Mouse (Mus musculus): ENCODE measurements at regions not wholly inside any gene's neighbourhood (a gene's known extent, or its start where the extent isn't known, plus 50 kb on each side); places are given as distances from the start of the nearest gene placed in this dataset.
A peak's percentile ranks its signal among the peaks of the same experiment; 100 is the strongest.

DNA sequence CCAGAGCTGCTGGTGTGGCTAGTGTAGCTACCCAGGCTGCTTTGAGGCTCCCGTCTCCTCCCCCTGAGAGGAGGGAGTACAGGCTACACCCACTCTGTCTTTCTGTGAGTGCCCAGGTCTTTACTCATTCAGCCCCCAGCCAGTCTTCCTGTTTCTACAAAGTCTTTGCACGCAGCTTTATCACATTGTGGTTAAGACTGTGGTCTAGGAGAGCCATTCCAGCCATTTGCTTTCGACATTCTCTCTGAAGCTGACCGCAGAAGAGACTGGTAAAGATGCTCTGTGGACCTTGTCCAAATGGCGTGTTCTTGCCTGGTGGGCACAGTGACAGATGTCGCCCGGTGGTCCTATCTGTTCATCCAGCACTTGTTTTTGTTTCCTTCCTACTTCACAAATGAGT lies 62.0 kb downstream of the Tpra1 start:
- DNase-seq (ENCODE audit: low spot score), result no peak

DNA sequence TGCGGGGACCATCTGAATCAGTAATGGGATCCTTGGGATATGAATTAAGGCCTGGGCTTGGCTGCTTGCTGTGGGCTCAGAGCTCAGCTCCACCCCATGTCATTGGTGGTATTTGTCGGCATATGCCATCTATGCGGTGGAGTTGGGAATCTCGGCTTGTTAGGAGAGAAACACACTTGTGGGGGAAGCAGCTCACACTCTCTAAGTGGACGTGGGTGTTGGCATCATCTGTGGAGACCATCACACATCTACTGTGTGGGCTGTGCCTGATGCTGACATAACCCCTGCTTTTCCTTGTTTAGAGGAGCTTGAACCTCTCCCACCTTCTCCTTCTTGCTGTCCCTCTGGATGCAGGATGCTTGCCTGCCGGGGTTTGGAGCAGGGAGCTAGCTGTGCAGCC lies 62.9 kb downstream of the Tpra1 start:
- DNase-seq (ENCODE audit: low spot score), result no peak

DNA sequence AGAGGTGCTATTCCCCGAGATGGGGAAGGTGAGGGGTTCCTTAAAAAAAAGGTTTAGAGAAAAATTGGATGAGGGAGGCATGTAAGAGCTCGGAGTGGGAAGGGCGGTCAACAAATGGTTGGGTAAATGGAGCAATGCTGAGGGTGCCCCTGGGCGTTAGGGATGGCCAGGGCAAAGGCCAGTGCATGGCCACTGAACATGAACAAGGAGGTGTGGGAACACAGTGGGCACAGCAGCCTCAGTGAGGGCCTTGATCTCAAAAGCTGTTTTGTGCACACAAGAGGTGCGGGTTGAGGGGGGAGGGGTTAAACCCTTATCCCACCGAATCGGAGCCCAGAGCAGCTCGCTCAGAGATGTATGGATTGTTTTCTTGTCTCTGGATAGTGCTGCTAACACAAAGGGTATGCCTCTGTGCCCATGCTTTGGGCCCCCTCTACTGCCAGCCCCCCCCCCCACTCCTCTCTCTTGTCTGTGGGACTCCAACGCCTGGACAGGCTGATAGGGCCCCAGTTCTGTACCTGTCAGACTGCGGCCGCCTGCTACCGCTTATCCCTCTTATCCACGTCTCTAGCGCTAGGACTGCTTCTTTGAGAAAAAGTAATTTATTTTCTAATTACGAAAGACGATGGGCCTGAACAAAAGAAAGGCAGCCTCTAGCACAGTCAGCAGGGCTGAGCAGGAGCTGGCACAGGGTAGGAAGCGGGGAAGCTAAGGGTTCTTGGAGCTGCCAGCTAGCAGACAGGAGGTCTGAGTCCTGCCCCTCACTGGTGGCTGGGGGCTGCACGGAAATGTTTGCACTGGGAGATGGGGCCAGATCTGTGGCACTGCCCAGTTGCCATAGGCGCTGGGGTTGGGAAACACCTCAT lies 63.5 kb downstream of the Tpra1 start:
- DNase-seq (ENCODE audit: low spot score), result no peak

DNA sequence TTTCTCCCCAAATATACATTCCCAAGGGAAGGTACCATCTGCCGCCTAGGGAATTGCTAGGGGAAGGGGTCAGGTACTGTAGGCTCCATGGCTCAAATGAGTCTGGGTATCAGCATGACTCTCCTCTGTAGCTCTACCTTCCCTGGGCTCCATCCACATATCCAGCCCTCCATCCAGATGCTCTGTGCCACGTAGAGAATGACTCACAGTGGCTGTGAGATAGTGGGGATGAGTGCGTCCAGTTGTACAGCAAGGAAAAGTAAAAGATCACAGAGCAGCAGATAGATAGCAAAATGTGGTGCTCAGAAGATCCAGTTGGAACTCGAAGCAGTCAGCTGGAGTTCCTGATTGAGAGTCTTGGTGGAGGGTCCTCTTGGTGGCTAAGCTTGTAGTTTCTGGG lies 64.5 kb downstream of the Tpra1 start:
- no peak for DNase-seq (ENCODE audit: low spot score)

DNA sequence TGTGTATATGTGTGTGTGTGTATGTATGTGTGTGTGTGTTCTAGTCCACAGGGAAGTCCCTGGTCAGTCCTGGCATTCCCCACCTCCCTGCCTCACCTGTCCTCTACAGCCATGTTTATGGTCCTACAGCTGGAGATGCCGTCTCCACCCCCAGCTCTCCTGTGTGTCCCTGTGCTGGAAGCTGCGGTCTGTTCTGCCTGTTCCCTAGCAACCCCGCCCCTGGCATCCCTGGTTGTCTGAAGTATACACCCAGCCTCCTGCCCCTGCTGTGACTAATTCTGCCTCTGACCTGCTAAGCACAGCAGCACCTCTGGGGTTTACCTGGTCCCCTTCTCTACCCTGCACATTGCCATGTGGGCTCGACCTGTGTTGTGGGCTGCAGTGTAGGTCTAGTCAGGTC lies 66.8 kb downstream of the Tpra1 start:
- DNase-seq (ENCODE audit: low spot score), result no peak

DNA sequence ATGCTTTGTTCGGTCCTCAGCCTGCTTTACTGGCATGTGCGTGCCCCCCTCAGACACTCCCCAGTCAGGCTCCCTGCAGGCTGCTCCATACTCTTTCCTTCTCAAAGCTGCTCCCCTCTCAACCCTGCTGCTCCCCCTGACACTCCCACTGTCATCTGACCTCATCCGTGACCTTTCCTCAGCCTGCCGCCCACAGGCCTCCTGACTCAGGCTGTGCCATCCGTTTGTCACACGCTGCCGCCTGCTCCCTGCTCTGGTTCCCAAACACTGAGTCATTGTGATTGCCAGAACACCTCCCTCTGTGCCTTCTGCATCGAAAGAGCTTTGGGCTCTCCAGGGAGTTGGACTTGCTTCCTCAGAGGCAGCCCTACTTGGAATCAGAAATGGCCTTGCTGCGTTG lies 69.7 kb downstream of the Tpra1 start:
- peak; percentile 33 for DNase-seq (ENCODE audit: low spot score)

DNA sequence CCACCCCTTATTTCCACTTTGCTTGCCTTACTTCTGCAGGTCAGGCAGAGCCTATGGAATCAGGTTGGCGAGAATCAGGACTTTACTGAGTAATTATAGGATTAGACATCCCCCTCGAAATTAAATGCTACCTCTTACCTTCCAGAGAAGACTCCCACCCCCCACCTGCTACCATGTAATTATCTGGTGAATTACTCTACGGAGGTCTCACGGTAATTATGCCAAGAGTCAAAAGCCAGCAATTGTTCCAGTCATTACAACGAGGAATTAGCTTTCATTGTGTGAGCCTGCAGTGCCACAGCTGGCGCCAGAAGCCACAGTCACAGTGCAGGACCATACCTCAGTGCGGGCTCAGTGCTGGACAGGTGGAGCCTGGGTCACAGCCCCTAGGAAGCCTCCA lies 72.4 kb downstream of the Tpra1 start:
- DNase-seq (ENCODE audit: low spot score), result no peak

DNA sequence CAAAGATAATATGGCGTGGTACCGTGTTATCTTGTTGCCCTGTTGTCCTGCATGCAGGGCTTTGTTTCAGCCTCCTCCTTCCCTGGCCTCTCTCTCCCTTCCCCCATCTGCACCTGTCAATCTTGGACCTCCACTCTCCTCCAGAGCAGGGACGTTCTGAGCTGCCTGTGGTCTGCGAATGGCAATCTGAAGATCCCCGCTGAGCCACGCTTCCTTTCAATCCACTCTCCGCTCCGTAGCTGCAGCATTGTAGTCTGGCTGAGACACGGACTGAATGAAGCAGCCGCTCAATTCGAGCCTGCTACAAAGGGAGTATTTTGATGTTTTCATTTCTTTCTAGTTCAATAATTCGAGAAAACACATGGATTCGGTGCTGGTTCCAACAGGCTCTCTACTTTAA lies 74.5 kb downstream of the Tpra1 start:
- no peak for DNase-seq (ENCODE audit: low spot score)

DNA sequence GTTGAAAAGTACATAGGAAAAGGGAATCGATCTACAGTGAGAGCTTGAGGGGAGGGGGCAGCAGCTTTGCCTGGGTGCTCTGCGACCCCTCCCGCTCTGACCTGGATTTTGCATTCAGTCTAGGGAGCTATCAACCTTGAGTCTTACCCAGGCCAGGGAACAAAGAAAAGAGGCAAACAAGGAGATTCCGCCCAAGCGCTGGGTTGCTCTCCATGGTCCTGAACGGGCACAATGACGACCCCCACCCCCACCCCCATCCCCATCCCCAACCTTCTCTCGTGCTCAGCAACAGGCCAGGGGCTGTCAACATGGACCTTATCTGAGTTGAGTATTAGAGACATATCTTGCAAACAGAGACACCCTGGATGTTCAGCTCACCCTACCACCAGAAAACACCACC lies 74.9 kb downstream of the Tpra1 start:
- DNase-seq (ENCODE audit: low spot score), result no peak

DNA sequence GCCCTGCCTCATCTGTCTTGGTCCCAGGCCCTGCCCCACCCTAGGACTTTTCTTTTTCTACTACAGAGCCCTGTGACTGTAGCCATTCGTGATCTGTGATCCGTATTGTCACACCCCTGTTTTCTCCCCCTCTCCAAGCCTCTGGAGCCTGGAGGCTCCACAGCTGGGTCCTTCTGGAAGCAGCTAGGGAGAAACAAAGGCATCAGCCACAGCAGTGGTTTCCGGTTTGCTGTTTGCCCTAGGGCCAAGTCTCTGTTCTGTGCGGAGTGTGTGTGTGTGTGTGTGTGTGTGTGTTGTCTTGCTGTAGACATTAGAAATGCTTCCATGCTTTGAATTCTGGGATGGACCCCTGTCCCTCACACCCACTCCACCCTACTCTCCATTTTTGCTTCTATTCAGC lies 76.9 kb downstream of the Tpra1 start:
- no peak for DNase-seq (ENCODE audit: low spot score)

DNA sequence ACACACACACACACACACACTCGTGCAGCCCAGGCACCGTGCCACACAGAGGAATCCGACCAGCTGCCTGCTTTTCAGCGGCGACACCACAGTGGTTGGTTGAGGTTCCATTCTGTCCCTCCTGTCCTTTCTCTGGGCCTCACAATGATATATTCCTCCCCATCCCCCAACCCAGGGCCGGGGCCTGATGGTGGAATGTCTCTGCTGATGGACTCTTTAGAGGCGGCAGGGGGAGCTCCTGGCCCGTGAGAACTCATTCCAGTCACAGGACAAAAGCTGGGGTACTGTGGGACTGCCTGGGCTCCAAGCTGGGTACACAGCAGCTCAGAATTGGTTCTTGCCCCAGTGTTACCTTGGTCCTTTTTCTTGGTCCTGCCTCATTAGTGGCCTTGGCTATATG lies 78.1 kb downstream of the Tpra1 start:
- peak; percentile 50 for DNase-seq (ENCODE audit: low spot score)

DNA sequence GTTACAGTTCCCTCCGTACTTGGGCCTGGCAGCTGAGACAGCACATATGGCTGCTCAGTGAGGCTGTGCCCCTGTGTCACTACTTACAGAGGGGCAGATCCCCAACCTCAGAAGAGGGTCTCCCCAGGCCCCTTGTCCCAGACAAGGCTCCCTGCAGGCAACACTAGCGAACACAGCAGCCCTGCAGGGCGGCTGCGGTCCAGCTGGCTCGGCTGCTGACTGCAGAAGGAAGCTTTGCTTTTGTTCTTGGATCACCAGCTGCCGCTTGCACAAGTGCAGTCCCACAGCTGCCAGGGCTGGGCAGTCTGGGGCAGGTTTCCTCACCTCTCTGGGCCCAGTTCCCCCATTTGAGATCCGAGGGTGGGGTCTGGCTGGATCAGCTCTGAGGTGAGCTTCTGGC lies 79.5 kb downstream of the Tpra1 start:
- DNase-seq (ENCODE audit: low spot score), result no peak

DNA sequence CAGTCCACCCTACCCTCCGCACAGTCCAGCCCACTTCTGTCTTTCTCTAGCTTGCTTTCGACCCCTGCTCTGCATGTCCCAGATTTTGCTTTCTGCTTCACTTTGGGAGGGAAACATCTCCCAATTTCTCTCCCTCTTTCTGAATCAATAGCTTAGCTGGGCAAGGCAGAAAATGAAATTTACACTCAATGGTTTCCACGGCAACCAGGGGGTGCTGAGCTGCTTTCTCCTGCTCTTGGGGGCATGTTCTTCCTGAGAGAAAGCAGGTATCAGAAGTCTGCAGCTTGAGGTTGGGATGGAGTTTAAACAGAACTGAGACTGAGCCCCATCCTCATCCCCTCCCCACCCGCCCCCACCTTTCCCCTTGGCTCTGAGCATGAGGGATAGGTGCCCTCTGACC lies 82.1 kb downstream of the Tpra1 start:
- no peak for DNase-seq (ENCODE audit: low spot score)

DNA sequence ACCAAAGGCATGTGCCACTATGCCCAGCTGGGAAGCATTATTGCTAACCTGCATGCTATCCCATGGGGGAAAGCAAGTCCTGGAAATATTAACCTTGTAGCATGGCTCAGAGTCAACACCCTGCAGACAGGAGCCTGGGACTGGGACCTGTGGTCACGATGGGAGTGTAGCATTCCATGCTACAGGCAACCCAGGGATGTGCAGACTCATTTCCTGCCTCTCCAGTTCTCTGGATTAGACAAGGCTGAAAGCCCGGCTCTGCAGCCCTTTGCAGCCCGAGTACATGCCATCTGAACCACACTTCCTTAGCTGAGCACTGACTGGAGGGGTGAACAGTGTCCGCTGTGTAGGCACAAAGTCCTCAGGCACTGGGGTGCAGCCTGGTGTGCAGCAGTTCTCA lies 82.8 kb downstream of the Tpra1 start:
- no peak for DNase-seq (ENCODE audit: low spot score)

DNA sequence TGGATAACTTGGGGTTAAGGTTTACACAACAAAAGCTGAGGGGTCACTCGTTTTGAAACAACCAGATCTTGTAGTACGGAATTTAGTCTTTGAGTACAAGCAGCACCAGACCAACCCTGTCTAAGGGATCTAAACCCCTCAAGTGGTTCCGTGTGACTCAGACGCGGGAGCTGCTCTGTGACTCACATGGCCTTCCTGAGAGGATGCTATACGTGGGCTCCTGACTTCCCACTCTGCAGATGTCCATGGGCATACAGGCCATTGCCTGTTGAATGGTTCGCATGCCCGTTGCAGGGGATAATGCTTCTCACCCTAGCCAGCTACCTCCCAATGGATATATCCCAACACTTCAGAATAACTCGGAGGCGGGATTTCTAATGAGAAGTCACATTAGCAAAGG lies 86.5 kb downstream of the Tpra1 start:
- DNase-seq (ENCODE audit: low spot score), result no peak

DNA sequence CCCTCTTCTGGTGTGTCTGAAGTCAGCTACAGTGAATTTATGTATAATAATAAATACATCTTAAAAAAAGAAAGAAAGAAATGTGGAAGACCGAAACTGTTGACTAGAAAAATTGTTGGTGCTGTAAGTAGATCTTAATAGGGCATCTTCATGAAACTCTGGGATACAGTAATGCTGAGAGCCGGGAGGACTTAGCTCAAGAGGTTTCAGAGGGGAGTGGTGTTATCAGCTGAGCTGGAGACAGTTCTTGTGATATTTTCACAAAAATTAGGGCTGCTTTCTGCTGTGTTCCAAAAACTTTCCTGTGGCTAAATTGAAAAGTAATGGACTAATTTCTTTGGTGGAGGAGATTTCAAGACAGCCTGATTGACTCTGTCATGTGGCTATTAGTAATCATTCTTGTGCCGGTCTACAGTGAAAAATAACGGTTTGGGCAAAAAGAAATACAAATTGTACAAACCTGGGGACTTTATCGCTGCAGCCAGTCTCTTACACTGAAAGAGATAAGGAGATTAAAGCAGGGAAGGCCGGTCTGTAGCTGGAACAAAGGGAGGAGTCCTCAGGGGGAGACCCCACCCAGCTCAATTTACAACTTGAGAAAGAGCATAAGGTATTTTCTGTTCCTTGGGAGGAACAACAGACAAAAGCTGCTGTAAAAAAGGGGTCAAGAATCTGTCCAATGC lies 87.7 kb downstream of the Tpra1 start:
- no peak for DNase-seq (ENCODE audit: low spot score)

DNA sequence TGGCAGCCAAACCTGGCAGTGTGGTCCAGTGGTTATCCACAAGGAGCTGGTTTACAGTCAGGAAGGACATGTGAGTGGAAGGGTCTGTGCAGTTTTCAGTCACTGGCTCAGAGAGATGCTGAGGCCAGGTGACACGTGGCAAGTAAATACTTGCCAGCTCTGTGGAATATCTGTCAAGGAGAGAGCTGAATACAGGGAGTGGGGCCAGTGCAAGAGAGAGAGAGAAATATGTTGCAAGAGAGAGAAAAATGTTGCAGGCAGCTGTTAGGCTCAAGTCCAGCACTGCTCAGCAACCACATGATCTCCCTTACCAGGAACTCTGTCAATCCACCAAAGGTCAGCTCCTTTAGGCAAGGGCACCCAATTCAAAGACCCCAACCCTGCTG lies 88.2 kb downstream of the Tpra1 start:
- peak; percentile 41 for DNase-seq (ENCODE audit: low spot score)

DNA sequence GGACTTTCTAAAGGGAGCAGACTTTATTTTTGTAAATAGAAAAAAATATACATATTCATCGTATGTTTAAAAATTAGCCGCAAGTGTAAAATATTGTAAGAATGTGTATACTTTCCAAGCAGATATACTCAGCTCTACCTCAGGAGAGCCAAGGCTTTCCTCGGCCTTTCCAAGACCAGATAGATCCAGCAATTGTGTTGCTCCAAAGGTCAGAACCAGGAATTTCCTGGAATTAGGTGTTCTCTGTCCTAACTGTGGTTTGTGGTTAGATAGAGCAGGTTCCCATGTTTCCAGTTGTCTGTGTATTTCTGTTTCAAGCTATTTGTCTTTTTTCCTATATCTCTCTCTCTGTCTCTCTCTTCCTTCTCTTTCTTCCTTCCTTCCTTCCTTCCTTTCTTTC lies 93.0 kb downstream of the Tpra1 start:
- no peak for DNase-seq (ENCODE audit: low spot score)

DNA sequence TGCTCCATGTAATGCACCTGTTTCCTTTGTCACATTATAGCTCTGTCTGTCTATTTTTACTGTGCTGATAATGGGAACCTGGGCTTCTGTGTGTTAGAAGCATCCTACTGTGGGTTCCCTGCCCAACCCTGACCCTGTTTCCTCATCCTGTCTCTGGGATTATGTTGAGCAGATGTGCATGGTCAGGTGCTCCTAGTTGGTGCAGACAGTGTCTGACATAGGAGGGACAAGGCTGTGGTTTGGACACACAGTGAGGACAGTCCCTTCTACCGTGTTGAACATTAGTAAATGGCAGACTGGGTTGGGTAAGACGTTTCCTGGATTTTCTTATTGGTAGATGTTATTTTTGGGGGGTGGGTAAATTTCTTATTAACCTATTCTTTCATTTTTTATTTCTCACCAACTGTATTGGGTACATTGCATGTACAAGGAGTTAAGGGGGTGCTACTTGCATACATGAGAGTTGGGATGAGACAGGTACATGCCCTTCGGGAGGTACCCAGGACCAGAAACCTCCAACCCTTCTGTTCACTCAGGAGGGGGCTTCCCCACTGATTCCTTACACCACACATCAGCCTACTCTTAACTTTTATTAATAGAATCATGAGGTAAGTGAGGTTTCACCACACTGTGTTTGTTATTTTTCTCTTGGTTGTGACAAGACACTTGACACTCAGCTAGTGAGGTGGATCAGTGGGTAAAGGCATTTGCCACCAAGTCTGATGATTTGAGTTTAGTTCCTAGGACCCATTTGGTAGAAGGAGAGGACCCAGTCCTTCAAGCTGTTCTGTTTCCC lies 97.1 kb downstream of the Tpra1 start:
- DNase-seq (ENCODE audit: low spot score), result no peak

DNA sequence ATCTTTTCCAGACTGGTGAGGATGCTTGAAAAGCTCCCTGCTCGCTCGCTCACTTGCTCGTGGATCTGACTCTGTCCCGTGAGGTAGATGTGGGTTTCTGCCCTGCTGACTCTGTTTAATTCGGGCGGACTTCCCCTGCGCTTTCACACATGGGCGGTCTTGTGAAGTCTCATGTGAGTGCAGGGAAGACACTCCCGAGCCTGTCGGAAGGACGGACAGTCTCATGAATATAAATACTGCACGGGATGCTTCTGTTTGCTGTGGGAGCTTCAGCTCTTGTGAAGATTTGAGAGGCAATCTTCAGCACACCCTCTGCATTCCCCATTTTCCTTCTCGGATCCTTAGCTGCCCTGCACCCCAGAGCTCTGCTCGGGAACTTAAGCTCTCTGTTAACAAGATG lies 98.3 kb downstream of the Tpra1 start:
- no peak for DNase-seq (ENCODE audit: low spot score)

DNA sequence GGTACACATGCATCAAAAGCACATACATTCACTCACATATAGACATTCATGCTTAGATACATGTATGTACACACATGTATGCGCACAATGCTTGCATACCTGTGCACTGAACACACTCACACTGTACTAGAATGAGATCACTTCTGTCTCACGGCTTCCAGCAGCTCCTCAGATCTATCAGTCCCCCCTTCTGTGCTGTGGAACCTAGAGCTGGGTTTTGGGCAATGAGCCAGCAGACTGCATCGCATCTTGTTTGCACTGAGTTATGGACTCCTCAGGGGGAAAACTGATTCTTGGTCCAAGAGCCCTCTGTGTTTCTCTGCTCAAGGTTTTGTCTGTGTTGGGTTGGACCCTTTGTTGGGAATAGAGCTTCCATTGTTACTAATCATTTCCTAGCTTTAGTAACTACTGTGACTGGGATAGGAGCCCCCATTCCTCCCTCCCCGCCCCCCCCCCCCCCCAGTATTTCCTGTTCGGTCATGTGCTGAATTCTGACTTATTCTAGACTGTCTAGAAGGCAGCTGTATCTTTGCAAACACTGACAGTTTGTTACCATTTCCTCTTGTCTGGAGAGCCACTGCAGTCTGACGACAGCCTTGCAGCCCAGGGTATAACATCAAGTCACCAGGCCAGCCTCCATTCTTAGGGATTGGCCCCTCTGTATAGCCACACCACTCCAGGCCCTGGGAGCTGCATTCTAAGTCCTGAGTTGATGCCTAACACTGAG lies 101.3 kb downstream of the Tpra1 start:
- no peak for DNase-seq (ENCODE audit: low spot score)

DNA sequence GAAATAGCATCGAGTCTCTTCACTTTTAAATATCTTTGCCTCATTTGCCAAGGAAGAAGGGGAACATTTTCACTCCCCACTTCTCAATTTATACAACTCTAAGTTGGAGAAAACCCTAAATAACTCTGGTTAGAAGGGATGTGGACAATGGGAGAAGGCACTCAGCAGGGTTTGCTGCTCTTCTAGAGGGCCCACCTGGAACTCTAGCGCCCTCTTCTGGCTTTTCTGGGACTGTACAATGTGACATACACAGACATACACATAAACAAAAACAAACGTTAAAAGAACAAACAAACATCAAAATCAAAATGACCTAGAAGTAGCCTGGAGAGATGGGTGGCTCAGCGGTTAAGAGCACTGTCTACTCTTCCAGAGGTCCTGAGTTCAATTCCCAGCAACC lies 103.0 kb downstream of the Tpra1 start:
- no peak for DNase-seq (ENCODE audit: low spot score)

All from urinary bladder, postnatal 14 days (tissue).